Mouse (Mus musculus) central nervous system, embryonic 14 days (tissue): Measurements from ENCODE around the gene Cdc42ep1. TPM values are rescaled to one million over a fixed set of nuclear protein-coding genes. Genes with fewer than 3 reads are reported as not detected.

ENCODE experiments used
- polyA plus RNA-seq: library from polyadenylated mRNA; depleted of rRNA; stranded (reverse); fragments of >200 nt; gene quantifications from 2 replicates; pipeline ENCODE4 v1.2.3, GENCODE M21; 2012; rRNA removed

Gene Cdc42ep1
- 9.1 and 13.2 TPM in 2 replicates for polyA plus RNA-seq

DNA sequence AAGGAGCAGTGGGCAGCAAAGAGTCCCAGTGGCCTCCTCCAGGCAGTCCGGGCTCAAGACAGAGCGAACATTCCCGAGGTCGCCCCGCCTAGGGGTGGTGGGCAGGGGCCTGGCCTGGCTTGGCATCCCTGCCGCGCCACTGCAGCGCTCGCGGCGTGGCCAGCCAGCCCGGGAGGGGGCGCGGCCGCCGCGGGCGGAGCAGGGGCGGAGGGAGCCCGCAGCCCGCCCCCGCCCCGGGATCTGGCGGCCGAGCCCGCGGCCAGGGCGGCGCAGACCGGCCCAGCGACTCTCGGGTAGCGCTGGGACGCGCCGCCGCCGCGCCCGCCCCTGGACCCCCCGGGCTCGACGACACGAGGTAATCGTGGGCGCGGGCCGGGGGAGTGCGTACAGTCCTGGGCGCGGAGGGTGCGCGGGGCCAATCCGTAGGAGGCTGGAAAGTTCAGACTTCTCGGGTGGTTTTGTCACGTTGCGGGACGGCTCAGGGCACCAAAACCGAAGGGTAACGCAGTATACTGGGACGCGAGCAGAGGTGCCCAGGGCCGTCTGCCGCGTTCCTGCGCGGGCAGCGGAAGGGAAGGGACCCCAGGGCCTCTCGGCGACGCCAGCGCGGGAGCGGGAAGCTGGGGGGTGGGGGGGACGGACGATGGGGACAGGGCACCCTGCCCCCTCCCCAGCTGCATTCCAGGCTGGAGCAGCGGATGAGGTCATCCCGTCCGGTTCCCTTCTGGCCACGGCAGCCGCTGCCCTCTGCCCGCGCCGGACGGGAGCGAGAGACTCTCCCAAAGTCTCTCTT lies at the start of gene Cdc42ep1:
Cdc42ep1 (plus strand) TSS at position 254 of the 793 bp plus-strand sequence.

DNA sequence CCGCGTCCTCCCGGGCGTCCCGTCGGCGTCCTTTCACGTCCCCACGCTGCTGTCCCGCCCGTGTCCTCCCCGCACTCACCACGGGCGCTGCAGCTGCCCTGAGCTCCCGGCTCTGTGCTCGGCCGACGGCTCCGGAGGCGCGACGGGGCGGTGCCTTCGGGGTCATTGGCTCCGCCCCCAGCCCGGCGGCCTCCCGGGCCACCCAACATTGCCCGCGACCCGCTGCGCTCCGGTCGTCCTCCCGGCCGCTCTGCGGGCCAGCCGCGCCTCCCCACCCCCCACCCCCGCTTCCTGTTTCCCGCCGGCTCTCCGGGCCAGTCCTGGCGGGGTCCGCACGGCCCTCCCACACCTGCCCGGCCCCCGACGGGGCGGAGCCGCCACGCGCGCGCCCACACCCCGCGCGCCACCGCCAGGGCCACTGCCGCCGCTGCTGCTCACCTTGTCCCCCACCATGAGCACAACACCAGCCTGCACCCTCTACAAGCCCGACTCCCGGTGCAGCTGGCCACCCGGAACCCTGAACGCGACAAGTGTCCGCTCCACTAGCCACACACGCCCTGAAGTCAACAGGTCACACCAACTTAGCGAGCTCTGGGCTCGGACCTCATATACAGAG lies 39.5 kb upstream of the Cdc42ep1 start, which contains the start of gene Card10:
Card10 (minus strand) TSS at position 267 of the 616 bp plus-strand sequence.

DNA sequence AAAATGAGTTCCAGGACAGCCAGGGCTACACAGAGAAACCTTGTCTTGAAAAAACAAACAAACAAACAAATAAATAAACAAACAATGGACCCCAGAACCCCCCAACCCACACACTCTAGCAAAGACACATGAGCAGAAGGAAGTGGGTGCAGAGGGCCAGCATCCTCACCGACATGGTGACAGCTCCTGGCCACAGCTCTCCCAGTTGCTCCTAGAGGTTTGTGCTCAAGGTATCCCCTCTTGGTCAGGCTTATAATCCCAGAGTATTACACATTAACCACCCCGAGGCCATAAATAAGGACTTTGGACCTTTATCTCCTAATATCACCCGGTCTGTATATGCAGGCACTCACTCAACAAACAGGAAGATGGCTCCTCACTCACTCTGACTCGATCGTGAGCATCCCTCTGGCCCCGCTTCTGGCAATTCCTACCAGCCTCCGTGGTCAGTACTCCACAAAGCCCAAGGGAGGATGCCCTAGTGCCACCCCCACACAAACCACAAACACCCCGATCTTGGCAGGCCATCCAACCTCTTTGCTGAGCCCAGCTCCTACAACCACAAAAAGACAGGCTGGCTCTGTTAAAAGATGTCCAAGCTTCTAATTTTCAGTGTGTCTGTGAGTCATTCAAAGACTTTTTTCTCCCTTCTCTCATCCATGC lies 13.0 kb downstream of the Cdc42ep1 start, which contains the start of gene Lgals2:
Lgals2 (minus strand) TSS at position 227 of the 663 bp plus-strand sequence.

DNA sequence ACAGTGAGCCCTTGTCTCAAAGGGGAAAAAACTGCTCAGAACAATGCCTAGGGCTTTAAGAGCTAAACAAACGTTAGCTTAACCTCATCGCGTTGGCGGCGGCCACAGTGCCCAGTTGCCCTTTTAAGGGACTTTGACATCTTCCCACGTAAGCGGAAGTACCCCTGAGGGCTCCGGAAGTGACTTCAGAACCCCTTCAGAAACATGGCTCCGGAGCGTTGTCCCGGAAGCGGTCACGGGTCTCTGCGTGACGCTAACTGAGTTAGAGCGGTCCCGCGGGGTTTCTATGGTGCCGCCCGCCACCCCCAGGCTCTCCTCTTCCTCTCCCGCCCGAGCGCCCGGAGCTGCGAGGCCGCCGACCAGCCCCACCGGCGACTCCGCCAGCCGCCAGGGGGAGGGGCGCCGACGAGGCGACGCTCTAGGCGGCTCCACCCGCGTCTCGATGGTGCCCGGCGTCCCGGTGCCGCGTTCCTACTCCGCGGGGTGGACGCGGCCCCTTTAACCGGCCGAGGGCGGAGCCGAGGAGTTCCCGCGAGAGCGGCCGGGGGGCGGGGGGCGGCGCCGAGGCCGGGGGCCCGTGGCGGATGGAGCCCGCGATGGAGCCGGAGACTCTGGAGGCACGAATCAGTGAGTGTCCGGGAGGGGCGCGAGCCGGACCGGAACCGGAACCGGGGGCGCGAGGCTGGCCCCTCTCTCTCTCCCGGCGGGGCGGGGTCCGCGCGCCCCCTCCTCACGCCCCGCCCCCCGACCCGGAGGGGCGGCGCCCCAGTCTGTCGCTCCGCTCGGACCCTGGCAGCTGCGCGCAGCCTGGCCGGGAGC lies 34.8 kb downstream of the Cdc42ep1 start, which contains the start of gene Gga1:
Gga1 (plus strand) TSS at position 200 of the 819 bp plus-strand sequence.

GRCm38 (mm10) chr15:78899409-78899739 lies 57.0 kb downstream of the Cdc42ep1 start, which contains the start of gene Gm49510:
TSS of gene Gm49510 (plus strand) at chr15:78899667.

GRCm38 (mm10) chr15:78899740-78900584 lies 57.5 kb downstream of the Cdc42ep1 start, which contains the start of gene Sh3bp1:
TSS of gene Sh3bp1 (plus strand) at chr15:78899768.

Other genes starting within 250 kb of the Cdc42ep1 start
- 6.1 and 6.3 TPM in 2 replicates for gene Cyth4, start 245.6 kb upstream of the Cdc42ep1 start, polyA plus RNA-seq
- 12.1 and 12.6 TPM in 2 replicates for gene Elfn2, start 123.9 kb upstream of the Cdc42ep1 start, polyA plus RNA-seq
- 41.0 and 71.7 TPM in 2 replicates for gene Mfng, start 69.1 kb upstream of the Cdc42ep1 start, polyA plus RNA-seq
- 3.8 and 5.4 TPM in 2 replicates for gene Card10, start 39.6 kb upstream of the Cdc42ep1 start, polyA plus RNA-seq
- gene Lgals2, start 12.9 kb downstream of the Cdc42ep1 start, polyA plus RNA-seq: 0.10 and 0.29 TPM in 2 replicates
- gene Gga1, start 34.6 kb downstream of the Cdc42ep1 start, polyA plus RNA-seq: 65.7 and 68.2 TPM in 2 replicates
- 0.02 and 0.03 TPM in 2 replicates for gene Gm49510, start 57.0 kb downstream of the Cdc42ep1 start, polyA plus RNA-seq
- 13.7 and 27.6 TPM in 2 replicates for gene Sh3bp1, start 57.1 kb downstream of the Cdc42ep1 start, polyA plus RNA-seq
- gene Pdxp, start 71.3 kb downstream of the Cdc42ep1 start, polyA plus RNA-seq: 87.9 and 100 TPM in 2 replicates
- 226 and 578 TPM in 2 replicates for gene Lgals1, start 84.1 kb downstream of the Cdc42ep1 start, polyA plus RNA-seq
- 41.2 and 43.8 TPM in 2 replicates for gene Nol12, start 92.3 kb downstream of the Cdc42ep1 start, polyA plus RNA-seq
- gene Triobp, start 105.1 kb downstream of the Cdc42ep1 start, polyA plus RNA-seq: 48.5 and 58.0 TPM in 2 replicates
- 278 and 348 TPM in 2 replicates for gene H1f0, start 185.8 kb downstream of the Cdc42ep1 start, polyA plus RNA-seq
- gene Galr3, start 199.3 kb downstream of the Cdc42ep1 start, polyA plus RNA-seq: 0.07 and 0.24 TPM in 2 replicates
- gene Ankrd54, start 220.3 kb downstream of the Cdc42ep1 start, polyA plus RNA-seq: 58.6 and 61.8 TPM in 2 replicates
- 173 and 188 TPM in 2 replicates for gene Eif3l, start 232.6 kb downstream of the Cdc42ep1 start, polyA plus RNA-seq